Mouse (Mus musculus): Measurements from ENCODE around the gene Scimp.

GRCm38 (mm10) chr11:70815071-70815470 is 2.7 kb upstream of the Scimp start:
- TF ChIP-seq MAFK (IDR thresholded peaks at IDR 0.05; ENCODE audit: insufficient read depth, low read depth, low read length) (no peak), ZC3H11A (IDR thresholded peaks at IDR 0.05; ENCODE audit: borderline replicate concordance, low read depth, low read length) (no peak)
